Mouse (Mus musculus) limb, embryonic 11.5 days (tissue): Measurements from ENCODE around the gene Hipk1. TPM values are rescaled to one million over a fixed set of nuclear protein-coding genes. Genes with fewer than 3 reads are reported as not detected.
"Not testable (repeated sequence)": the region's sequence is repeated elsewhere in the genome, so short reads cannot be mapped to it uniquely, and the experiment has no call there.

Experiments used
- ATAC-seq: fragments of 200-750 bp; cut with Nextera tagmentation; 2 replicates; pipeline ENCODE4 v1.8.0; 2017; ENCODE audit warnings: low read depth; ENCODE audit not compliant: insufficient number of reproducible peaks, low FRiP score, low TSS enrichment
- DNase-seq: peaks from one replicate; pipeline ENCODE4 v3.0.0-alpha.2; 2015; ENCODE audit warnings: low spot score
- H3K27ac ChIP-seq: fragments of 300-500 bp; sonication (generic); replicated peaks from 2 replicates; pipeline ENCODE4 v1.5.1; 2014; ENCODE audit warnings: low read depth, mild to moderate bottlenecking, low read length
- H3K27me3 ChIP-seq: fragments of 300-500 bp; sonication (generic); 2 replicates; pipeline ENCODE4 v1.6.1; 2014; ENCODE audit warnings: mild to moderate bottlenecking, low read length, mixed read lengths; ENCODE audit not compliant: control insufficient read depth, insufficient read depth
- H3K36me3 ChIP-seq: fragments of 300-500 bp; sonication (generic); 2 replicates; pipeline ENCODE4 v1.6.1; 2014; ENCODE audit warnings: mild to moderate bottlenecking, low read length, moderate library complexity, mixed read lengths; ENCODE audit not compliant: control insufficient read depth, insufficient read depth
- H3K4me1 ChIP-seq: fragments of 300-500 bp; sonication (generic); 2 replicates; pipeline ENCODE4 v1.6.1; 2014; ENCODE audit warnings: low read length, mixed read lengths; ENCODE audit not compliant: control insufficient read depth, insufficient read depth
- H3K4me2 ChIP-seq: fragments of 300-500 bp; sonication (generic); 2 replicates; pipeline ENCODE4 v1.6.1; 2014; ENCODE audit warnings: low read depth, mild to moderate bottlenecking, moderate library complexity; ENCODE audit not compliant: severe bottlenecking
- H3K4me3 ChIP-seq: fragments of 300-500 bp; sonication (generic); 2 replicates; pipeline ENCODE4 v1.5.1; 2014; ENCODE audit warnings: low read depth, low read length
- H3K9ac ChIP-seq: fragments of 300-500 bp; sonication (generic); 2 replicates; pipeline ENCODE4 v1.6.1; 2014; ENCODE audit warnings: mild to moderate bottlenecking, low read length
- H3K9me3 ChIP-seq: fragments of 300-500 bp; sonication (generic); 2 replicates; pipeline ENCODE4 v1.6.1; 2016; ENCODE audit warnings: low read length; ENCODE audit not compliant: control insufficient read depth
- WGBS: fragments of 180-500 bp; shearing (Covaris S2); extraction: QIAGEN DNeasy Blood & Tissue Kit; methylation state at CpG from one replicate; pipeline ENCODE4 v1.1.7; 2014; 5-methylcytosine and 5-hydroxymethylcytosine counted together
- polyA plus RNA-seq: library from polyadenylated mRNA; unstranded; fragments of >200 nt; fragmentation: Nextera tagmentation; extraction: Ambion mirVana; gene quantifications from 2 replicates; pipeline ENCODE4 v1.2.1, GENCODE M21; 2014

The Hipk1 gene
- polyA plus RNA-seq, 1 experiment from 2014 or later: 13.4 TPM

DNA sequence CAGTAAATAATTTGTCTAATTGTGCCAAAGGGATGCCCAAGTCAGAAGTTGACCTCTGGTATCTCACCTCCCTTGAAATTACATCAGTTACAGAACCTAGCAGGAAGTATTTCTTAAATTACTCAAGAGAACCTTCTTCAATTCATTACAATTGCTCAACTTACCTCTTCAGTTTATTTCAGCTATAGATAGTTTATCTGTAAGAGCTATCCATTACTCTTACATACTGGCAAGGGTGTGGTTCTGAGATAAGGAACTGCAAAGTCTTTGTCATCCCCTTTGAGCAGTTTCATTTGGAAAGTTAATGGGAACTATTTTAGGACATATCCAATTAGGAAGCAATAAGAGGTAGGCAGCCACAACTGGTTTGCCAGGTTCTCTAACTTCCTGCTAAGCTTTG, 41.1 kb upstream of the Hipk1 start, which contains the start of gene Bcl2l15:
Bcl2l15 (plus strand) TSS at position 176 of the 400 bp plus-strand sequence.
- ATAC-seq: no peak
- Histone ChIP-seq H3K36me3 (no peaks in the 10 kb centered on the region), H3K9ac (no peak within 1 kb of the TSS), H3K4me3 (no peak within 1 kb of the TSS), H3K4me2 (no peak within 1 kb of the TSS), H3K27ac (no peak within 1 kb of the TSS), H3K27me3 (no peaks in the 10 kb centered on the region), H3K9me3 (no peaks in the 10 kb centered on the region), H3K4me1 (no peaks in the 10 kb centered on the region)
- DNase-seq: no peak

DNA sequence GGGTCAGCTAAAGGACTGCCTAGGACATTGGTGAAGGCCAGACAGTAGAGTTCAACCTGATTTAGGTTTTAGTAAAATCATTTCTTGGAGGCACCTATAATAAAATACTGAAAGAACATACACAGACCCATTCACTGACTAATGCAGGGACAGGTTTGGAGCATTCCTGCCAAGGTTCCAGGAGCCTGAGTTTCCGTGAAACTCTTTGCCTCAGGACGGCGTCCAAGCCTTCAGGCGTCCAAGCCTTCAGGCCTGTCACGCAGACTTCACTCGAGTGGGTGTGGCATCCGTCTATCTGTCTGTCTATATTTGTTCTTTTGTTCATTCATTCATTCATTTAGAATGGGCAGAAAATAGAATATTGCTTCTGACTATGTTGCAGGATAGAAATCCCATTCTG, 39.8 kb upstream of the Hipk1 start:
- DNase-seq: no peak
- WGBS: 90% methylated on average over 7 of the region's 7 CpGs
- no peak for ATAC-seq

DNA sequence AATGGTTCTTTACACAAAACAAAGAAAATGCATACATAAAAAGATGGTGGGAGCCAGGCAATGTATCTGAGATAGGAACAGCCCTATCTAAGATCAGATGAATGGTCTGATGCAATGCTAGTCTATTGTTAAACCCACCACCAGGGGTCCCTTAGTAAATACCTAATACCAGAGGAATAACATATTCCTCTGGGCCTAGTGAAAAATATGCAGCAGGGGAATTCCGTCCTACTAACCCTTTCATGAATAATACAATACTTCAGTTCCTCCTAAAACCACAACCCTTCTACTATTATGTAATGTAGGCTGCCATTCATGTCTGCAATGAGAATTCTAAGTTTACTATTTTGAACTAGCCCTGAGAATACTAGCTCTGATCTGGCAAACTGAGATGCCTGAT, 39.3 kb upstream of the Hipk1 start:
- not testable (repeated sequence) for H3K27me3 ChIP-seq, ATAC-seq, H3K4me1 ChIP-seq, H3K27ac ChIP-seq, H3K4me2 ChIP-seq, H3K9ac ChIP-seq, H3K9me3 ChIP-seq, H3K36me3 ChIP-seq, DNase-seq, H3K4me3 ChIP-seq
- 81% methylated on average over 1 of the region's 1 CpGs for WGBS

More for the DNA sequence above, 39.8 kb upstream of the Hipk1 start:
- no peaks in the 10 kb centered on the region for H3K4me1 ChIP-seq
- H3K36me3 ChIP-seq: no peaks in the 10 kb centered on the region
- H3K9me3 ChIP-seq: no peaks in the 10 kb centered on the region
- H3K4me2 ChIP-seq: no peak overlapping the region
- no peak overlapping the region for H3K27ac ChIP-seq
- H3K4me3 ChIP-seq: no peak overlapping the region
- no peak overlapping the region for H3K9ac ChIP-seq
- H3K27me3 ChIP-seq: no peaks in the 10 kb centered on the region

DNA sequence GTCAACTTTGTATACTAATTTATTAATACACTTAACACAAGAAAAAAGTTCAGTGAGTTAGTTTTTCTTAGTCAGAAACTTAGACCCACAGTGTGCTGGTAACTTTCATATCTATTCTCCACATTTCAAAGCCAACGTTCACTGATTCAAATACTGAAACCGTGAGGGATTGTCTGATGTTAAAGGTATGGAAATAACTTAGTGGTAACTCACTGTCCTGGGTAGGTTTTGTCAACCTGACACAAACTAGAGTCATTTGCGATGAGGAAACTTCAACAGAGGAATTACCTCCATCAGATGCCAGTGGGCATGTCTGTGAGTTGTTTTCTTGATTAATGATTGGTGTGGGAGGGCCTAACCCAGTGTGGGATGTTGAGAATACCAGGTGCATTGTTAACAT, 37.7 kb upstream of the Hipk1 start:
- Histone ChIP-seq H3K4me3 (no peak overlapping the region), H3K36me3 (no peaks in the 10 kb centered on the region), H3K27ac (no peak overlapping the region), H3K4me2 (no peak overlapping the region), H3K27me3 (no peaks in the 10 kb centered on the region), H3K9me3 (no peaks in the 10 kb centered on the region), H3K4me1 (no peaks in the 10 kb centered on the region), H3K9ac (no peak overlapping the region)
- ATAC-seq: no peak
- 84% methylated on average over 3 of the region's 3 CpGs for WGBS
- DNase-seq: no peak

DNA sequence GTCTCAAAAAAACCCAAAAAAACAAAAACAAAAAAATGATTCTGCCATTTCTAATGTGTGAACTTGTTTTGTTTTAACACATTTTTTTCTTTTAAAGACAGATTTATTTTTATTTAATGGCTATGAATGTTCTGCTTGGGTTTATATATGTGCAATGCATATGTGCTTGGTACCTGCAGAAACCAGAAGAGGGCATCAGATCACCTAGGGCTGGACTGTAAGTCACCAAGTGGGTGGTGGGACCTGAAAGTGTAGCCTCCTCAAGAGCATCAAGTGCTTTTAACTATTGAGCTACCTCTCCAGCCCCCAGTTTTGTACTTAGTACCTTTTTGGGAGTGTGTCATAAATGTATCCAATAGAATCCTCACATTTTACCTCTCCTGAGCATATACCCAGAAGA, 36.2 kb upstream of the Hipk1 start:
- Histone ChIP-seq H3K36me3 (no peaks in the 10 kb centered on the region), H3K9ac (no peak overlapping the region), H3K4me2 (no peak overlapping the region), H3K27ac (no peak overlapping the region), H3K4me1 (no peaks in the 10 kb centered on the region), H3K27me3 (no peaks in the 10 kb centered on the region), H3K9me3 (no peaks in the 10 kb centered on the region), H3K4me3 (no peak overlapping the region)
- no peak for DNase-seq
- no peak for ATAC-seq

DNA sequence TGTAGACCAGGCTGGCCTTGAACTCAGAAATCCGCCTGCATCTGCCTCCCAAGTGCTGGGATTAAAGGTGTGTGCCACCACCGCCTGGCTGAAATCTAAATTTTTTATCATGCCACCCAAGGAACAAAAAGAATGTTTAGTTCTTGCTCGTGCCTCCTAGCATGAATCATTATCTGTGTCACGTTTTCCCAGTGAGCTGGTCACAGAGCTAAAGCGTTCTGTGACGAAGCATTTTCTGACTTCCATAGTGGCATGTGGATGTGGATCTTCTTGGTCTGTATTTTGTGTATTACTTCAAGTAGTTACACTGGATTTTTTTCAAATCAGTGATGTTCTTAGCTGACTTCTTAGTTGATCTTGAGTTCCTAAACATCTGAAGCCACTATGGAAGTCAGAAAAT, 19.6 kb upstream of the Hipk1 start:
- Histone ChIP-seq H3K9ac (no peak overlapping the region), H3K27ac (no peak overlapping the region), H3K36me3 (peaks cover 3% of the 10 kb centered on the region; the same call in 1 of the 2 replicates), H3K9me3 (no peaks in the 10 kb centered on the region), H3K27me3 (no peaks in the 10 kb centered on the region), H3K4me1 (no peaks in the 10 kb centered on the region), H3K4me2 (no peak overlapping the region), H3K4me3 (no peak overlapping the region)
- ATAC-seq (no peak), DNase-seq (no peak)
- WGBS: 92% methylated on average over 6 of the region's 6 CpGs

DNA sequence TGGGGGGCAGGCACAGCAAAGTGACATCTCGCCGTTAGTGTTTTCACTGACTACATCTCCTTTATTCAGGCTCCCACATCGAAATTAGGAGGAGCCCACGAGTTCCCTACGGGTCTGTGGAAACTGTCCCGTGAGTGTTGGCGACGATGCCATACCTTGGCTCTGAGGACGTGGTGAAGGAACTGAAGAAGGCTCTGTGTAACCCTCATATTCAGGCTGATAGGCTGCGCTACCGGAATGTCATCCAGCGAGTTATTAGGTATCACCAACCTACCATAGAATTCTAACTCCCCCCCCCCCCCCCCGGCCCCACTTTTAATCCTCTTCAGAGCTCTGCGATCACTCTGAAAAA, 18.4 kb upstream of the Hipk1 start:
- ATAC-seq (0 out of 2 replicates have a peak, but pooled peaks have one; percentile 31), DNase-seq (no peak)
- Histone ChIP-seq H3K4me2 (peak overlapping the region; percentile 81), H3K27ac (peak overlapping the region; percentile 63; the same call in 1 of the 2 replicates), H3K9me3 (no peaks in the 10 kb centered on the region), H3K4me1 (no peaks in the 10 kb centered on the region), H3K4me3 (peak overlapping the region; percentile 79), H3K9ac (peak overlapping the region; percentile 83), H3K27me3 (no peaks in the 10 kb centered on the region), H3K36me3 (no peaks in the 10 kb centered on the region; the same call in 1 of the 2 replicates)
- 2% methylated on average over 14 of the region's 14 CpGs for WGBS

DNA sequence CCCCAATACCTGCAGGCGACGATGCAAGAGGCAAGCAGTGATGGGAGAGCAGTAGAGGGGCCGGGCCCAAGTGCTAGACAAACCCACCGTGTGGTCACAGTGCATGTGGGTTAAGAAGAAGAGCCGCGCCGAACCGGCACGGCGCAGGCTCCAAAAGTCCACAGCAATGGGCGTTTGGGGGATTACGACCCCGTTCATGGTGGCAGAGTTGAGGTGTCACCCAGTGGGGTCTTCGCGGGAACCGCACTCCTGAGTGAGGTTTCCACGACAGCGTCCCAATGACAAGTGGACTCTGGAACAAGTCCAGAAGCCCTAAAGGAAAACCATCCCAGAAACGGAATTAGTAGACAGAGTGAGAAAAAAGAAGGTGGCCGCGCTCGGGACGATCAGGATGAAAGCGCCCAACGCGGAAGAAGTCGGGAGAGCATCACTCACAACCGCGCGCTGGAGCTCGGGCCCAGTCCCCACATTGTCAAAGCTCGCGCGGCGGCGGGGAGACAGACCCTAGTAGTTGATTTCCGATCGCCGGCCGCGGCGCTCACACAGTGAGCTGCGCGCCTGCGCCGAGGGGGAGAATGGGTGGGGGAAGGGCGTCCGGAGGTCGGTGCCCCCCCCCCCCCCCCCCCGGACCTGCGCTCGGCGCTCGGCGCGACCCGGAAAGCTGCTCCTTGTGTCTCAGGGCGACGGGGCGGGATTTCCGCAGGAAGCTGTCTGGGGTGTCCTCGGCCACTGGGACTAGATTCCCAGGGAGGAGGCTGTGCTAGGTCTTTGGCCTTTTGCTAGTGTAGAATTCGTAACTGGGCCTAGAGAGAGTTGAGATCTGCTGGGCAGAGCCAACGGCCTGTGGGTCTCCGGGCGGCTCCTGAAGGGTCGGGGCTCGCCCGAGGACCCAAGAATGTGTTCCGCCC, 17.8 kb upstream of the Hipk1 start, which contains the start of the genes Dclre1b, Ap4b1 and Gm43064:
Dclre1b (minus strand) TSS at position 554 of the 908 bp plus-strand sequence.
Ap4b1 (plus strand) TSS at position 630 of the 908 bp plus-strand sequence.
Gm43064 (plus strand) TSS at position 683 of the 908 bp plus-strand sequence.
- H3K27me3 ChIP-seq: no peaks in the 10 kb centered on the region
- H3K9ac ChIP-seq: peak within 1 kb of the TSS; percentile 83
- DNase-seq: peak; percentile 94
- H3K9me3 ChIP-seq: no peaks in the 10 kb centered on the region
- peak; percentile 96 for ATAC-seq
- H3K36me3 ChIP-seq: no peaks in the 10 kb centered on the region; the same call in 1 of the 2 replicates
- H3K4me2 ChIP-seq: peak within 1 kb of the TSS; percentile 81
- H3K4me3 ChIP-seq: peak within 1 kb of the TSS; percentile 79
- WGBS: under 1% methylated on average over 58 of the region's 70 CpGs
- peak within 1 kb of the TSS; percentile 63; the same call in 1 of the 2 replicates for H3K27ac ChIP-seq
- H3K4me1 ChIP-seq: no peaks in the 10 kb centered on the region
